Mouse (Mus musculus): ENCODE measurements at regions not wholly inside any gene's neighbourhood (a gene's known extent, or its start where the extent isn't known, plus 50 kb on each side); places are given as distances from the start of the nearest gene placed in this dataset.

GRCm38 (mm10) chr10:12061069-12061861, 718.1 kb downstream of the Epm2a start:
- DNase-seq (ENCODE audit: inconsistent ontology term): no peak

DNA sequence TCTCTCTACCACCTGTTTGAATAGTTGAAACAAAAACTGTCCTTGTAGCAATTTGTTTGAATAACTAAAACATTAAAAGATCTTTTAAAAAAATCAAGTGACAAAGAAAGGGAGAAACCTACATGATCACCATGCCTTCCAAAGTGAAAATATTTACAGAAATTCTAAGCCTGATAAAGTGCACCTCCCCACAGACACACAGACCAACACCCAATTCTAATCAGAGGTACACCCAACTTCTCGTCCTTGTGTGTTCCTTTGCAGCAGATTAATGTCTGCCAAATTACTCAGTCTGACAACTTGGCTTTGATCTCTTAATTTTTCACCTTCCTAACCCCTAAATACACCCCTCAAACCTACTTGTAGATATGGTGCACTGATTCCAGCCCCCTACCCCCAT, 719.1 kb downstream of the Epm2a start:
- DNase-seq (ENCODE audit: inconsistent ontology term): no peak

GRCm38 (mm10) chr10:12083961-12084360, 740.8 kb downstream of the Epm2a start:
- DNase-seq (ENCODE audit: inconsistent ontology term): peak; percentile 4

- no peak for DNase-seq (ENCODE audit: inconsistent ontology term)
These were observed 749.3 kb downstream of the Epm2a start for GRCm38 (mm10) chr10:12092521-12092920.

DNA sequence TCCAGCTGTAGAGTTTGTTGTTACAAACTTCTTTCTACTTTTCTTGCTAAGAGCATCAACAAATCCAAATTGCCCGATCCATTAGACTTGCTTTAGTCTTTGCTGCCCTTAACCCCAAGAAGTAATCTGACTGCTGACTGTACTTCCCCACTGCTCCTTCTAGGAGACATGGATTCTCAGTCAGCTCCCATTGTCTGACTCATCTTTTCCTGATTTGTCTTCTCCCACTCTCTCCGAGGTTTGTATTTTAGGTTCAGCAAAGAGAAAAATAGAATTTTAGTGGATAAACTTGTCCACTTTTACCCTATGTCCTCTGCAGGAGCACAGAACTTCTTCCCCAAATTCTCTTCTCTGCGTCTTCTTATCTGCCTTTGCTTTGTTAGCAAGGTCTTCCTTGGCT, 753.5 kb downstream of the Epm2a start:
- DNase-seq (ENCODE audit: inconsistent ontology term): no peak

- DNase-seq (ENCODE audit: inconsistent ontology term): peak; percentile 81
These were observed 762.2 kb downstream of the Utrn start for GRCm38 (mm10) chr10:12107001-12107418.

- peak; percentile 83 for DNase-seq (ENCODE audit: inconsistent ontology term)
These were observed 757.4 kb downstream of the Utrn start for GRCm38 (mm10) chr10:12111720-12112119.

DNA sequence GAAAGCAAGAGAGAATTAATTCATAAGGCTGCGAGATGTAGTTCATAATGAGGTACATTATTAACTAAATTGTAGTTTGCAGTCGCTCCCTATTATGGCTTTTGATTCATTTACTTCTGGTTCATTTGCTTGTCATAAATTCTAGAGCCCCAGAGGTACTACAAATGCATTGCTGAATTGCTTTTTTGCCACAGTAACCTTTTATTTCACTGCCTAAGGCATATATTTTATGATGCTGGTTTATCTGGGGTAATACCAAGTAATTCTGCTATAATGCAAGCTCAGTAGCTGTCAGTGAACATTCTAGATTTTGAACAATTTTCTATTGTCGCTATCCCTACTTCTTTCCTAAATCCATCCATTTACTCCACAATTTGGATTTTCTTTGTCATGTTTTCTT, 753.4 kb downstream of the Utrn start:
- no peak for DNase-seq (ENCODE audit: inconsistent ontology term)

- DNase-seq (ENCODE audit: inconsistent ontology term): no peak
These were observed 752.4 kb downstream of the Utrn start for GRCm38 (mm10) chr10:12116662-12117303.

DNA sequence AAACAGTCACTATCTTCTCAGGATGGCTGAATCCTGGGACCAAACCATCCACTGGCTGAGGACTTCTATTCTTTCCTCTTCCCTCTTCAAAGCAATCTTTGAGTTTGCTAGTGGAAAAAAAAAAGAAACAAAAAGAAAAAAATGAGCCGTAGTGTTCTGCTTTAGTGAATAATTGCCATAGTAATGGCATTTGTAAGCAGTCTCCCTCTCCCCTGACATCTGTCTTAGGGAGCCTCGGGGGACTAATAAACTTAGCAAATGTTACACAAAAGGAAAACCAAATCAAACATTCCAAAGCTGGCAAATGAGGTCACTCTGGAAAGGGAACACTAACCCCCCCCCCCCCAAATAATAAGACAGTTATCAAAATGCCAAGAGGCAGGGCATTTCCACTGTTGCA, 744.9 kb downstream of the Utrn start:
- DNase-seq (ENCODE audit: inconsistent ontology term): no peak

- DNase-seq (ENCODE audit: inconsistent ontology term): no peak
These were observed 739.7 kb downstream of the Utrn start for GRCm38 (mm10) chr10:12129486-12129885.

DNA sequence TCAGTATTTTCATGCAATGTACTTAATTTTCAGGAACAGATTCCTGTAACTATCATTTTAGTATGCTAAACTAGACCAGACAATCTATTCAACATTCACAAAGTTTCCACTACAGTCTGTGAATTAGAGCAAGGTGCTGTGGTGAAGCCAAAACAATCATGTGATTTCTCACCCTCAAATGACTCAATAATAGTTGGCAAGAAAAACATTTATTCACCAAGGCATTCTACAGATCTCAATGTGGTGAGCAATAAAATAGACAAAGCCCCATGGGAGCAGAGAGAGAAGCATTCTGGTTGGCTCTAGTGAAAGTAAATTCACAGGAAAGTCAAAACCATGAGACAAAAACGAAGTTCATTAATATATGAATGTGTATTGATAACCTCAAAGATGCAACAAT, 724.5 kb downstream of the Utrn start:
- peak; percentile 89 for DNase-seq (ENCODE audit: inconsistent ontology term)

DNA sequence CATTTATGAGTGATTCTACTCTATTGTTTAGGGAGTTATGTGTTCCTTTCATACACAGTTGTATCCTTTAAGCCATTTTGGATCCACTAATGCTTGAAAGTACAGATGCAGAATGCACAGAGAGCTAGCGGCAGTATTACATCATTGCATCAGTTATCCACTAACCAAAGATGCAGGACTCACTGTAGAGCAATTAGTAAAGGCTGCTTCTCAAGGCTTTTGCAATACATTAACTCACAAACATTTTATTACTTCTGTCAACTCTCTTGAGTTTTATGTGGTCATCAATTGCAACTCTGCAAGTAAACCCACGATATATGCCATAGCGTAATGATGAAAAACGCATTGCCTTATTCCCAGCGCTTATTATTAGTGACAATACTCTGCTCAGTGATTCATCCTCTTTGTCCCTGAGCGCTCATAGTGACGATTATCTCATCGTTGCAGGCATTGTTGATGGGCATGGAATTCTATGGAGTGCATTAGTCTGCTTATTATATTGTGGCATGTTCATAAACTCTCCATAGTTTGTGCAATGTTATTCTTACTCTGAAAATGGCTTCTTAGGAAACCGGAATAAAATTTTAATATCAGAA, 722.1 kb downstream of the Utrn start:
- DNase-seq (ENCODE audit: inconsistent ontology term): no peak

DNA sequence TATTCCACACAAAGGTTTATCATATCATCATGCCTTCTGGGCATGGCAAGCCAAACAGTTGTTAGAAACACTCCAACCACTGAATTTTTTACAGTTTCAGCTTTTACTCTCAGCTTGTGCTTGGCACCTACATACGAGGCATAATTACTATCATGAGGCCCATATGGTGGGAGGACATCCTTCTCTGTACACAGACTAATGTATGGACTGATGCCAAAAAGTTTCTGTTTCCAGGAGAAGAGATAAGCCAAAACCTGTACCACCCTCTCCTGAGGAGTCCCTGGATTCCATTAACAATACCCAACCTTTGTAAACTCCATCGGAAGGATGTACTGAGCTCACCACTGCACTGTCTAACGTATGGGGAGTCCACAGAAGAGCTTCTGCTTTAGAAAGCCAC, 698.9 kb downstream of the Utrn start:
- DNase-seq (ENCODE audit: inconsistent ontology term): no peak

DNA sequence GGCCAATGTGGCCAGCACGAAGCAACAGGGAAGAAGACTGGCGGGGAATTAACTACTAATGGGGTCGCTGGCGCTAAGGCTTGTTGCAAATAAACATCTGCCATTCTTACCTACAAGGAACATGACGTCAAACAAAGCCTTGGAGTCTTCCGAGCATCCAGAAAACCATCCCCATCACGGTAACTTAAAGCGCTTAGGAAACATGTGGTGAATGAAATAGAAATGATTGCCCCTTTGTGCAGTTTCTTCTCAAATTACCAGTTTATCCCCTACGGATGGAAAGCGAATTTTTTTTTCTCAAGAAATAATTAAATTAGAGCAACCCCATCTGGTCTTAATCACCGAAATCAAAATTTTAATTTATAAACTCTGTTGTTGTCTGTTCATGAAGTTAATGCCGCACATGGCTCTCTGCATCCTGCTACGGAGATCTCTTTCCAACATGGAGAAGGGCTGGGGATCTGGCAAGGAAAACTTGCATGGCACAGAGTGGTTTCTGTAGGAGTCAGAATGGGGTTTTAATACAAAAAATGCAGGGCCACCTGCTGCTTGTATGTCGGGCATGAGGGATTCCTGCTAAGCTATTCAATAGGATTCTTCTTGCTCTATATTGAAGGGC, 694.9 kb downstream of the Utrn start:
- DNase-seq (ENCODE audit: inconsistent ontology term): no peak

DNA sequence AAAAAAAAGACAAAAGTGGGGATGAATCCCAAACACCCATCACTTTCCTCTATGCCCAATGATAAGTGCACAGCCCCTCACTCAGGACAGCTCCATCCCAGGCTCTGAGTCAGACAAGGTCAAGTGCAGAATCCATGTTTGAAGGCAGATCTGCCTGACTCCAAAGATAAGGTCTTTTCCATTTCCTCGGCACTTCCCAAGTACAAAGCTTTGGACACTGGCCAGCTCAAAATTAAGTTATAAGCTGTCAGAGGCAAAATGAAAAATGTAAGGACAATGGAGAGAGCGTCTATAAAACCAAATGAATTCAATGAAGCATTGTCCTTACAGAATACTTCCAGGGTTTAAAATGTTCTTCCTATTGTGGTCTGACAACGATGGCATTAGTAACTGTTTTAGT, 694.0 kb downstream of the Utrn start:
- no peak for DNase-seq (ENCODE audit: inconsistent ontology term)

GRCm38 (mm10) chr10:12177482-12177881, 691.7 kb downstream of the Utrn start:
- DNase-seq (ENCODE audit: inconsistent ontology term): no peak

GRCm38 (mm10) chr10:12180965-12181364, 688.2 kb downstream of the Utrn start:
- DNase-seq (ENCODE audit: inconsistent ontology term): peak; percentile 82

DNA sequence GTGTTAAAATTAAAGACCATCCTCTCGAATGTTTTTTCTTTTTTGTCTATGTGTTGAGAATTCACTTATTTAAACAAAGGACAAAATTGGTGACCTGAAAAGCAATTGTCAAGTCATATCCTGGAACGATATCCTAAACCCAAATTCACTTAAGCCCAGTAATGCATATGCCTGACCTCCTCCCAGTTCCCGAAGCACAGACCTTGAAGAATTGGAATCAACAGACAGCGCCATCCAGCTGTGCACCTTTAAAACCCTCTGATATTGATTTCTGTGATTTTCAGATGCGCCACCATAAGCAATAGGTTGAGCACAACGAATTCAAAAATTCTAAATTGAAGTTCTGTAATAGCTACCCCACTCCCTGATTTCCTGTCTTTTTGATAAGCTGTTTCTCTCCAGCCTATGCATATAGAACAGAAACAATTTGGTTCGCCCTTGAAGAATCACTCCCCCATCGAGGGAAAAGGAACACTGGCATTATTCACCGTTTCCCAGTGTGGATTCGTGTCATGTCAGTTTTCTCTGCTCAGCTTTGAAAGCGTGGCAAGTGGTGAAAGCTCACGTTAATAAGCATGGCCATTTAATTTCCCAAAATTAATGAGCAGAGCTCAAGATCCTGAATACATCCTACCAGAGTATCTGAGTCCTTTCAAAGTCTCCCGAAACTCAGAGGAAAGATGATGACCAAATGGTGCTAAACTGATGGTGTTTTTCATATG, 682.1 kb downstream of the Utrn start:
- no peak for DNase-seq (ENCODE audit: inconsistent ontology term)

- DNase-seq (ENCODE audit: inconsistent ontology term): no peak
These were observed 681.4 kb downstream of the Utrn start for GRCm38 (mm10) chr10:12187669-12188342.

- no peak for DNase-seq (ENCODE audit: inconsistent ontology term)
These were observed 678.7 kb downstream of the Utrn start for GRCm38 (mm10) chr10:12190435-12190834.
